Mouse (Mus musculus): ENCODE results near the gene Marc2. TPM values are rescaled to one million over a fixed set of nuclear protein-coding genes. Genes with fewer than 3 reads are reported as not detected.

Marc2 gene
- total RNA-seq, 2 experiments from 2014 or later = 84.0 to 86.4 TPM

DNA sequence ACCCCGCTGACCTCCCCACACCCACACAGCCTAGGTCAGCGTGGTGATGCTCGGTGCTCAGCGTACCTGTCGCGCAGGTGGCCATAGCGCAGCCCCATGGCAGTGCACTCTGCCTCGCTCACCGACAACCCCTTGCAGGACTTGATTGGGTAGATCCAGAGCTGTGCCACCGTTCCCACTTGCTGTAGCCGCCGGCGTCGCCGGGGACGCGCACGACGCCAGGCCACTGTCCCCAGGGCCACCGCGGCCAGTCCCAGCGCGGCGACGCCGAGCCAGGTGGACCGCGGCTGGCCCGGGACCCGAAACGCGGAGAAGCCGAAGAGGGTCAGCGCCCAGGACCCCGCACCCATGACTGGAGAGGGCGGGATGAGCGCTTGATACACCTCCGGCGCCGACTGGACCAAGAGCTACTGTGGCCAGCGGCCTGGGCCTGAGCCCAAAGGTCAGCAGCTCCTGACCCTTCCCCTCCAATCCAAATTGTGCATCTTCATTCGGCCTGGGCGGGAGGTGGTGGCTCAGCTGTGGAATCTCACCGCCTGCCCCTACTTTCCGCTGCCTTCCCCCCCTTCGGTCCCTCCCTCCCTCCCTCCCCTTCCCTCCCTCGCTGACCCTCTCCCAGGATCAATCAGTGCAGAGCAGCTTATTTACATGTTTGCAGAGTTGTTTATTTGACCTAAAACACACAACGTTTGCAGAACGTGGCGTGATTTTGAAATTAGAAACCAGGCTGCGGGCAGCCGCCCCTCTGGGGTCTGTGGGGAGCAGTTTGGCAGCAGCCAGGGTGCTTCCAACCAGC, 35.3 kb downstream of the Marc2 start, which contains the start of gene Marc1:
Gene Marc1, minus strand, starts transcription at position 534 of the 796 bp plus-strand sequence.
- intact Hi-C loops (cut with DNase I) = no loop called here
- DNase-seq = no peak

DNA sequence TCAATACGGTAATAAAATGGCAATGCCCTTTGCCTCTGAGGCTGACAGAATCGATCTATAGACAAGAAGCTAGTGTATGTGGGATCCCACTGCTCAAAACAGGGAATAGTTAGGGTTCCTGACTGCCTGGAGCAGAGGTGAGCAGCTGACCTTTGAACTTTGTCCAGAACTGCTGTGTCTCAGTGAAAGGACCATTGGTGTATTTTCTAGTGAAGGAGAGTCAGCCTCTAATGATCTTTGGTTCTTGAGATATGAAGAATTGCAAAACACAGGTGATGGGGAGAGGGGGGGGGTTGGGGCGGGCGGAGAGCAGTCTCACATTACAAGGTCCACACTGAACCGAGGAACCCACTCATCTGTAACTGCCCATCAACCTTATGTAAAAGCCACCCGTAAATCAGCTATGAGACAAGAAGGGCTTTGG, 36.7 kb downstream of the Marc2 start:
- intact Hi-C loops (cut with DNase I) = no loop called here
- no peak for DNase-seq

DNA sequence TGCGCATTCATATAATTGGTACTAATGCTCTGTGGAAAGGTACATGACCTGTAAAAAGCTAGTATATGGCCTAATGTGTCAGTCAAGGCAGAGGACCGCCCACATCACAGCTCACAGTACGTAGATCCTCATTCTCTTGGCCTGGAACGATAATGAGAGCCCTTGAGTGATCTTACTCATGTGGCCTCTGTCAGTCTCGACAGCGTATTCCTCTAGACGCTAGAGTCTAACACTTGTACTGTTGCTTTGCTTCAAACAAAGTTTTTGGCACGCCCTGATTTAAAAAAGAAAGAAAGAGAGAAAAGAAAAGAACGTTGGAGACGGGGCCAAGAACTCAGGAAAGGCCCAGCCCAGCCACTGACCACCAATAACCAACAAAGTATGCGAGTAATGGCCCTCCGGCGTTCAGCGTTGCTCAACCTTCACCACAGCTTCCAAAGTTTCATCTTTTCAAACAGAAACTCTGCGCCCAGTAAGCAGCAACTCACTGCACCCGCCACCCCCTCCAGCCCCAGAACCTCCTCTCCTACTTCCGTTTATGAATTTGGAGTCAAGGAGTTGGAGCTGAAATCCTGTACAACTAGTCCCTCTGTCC, 37.7 kb downstream of the Marc2 start:
- DNase-seq = no peak
- intact Hi-C loops (cut with DNase I) = no loop called here

GRCm38 (mm10) chr1:184807627-184808417, 38.4 kb downstream of the Marc2 start:
- intact Hi-C loops (cut with DNase I) = no loop called here
- no peak for DNase-seq

- intact Hi-C loops (cut with DNase I) = no loop called here
- DNase-seq = no peak
Observed at GRCm38 (mm10) chr1:184807123-184807522, 39.1 kb downstream of the Marc2 start.

DNA sequence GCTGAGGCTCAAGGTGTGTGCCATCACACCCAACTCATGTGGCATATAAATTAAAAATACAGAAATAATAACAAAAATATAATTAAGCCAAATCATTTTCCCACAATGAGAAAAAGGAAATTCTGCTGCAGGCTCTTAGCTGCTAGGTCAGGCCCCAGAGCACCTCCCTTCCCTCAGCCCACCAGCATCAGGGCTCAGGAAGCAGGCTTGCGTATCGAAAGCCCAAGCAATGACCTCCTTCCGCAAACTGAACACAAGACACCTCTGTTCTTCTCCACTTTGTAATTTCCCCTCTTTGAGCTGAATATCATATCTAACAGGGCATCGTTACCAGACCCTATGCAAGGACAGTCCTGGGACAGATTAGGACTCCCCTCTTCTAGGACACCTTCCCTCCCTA, 40.5 kb downstream of the Marc2 start:
- intact Hi-C loops (cut with DNase I) = no loop called here
- no peak for DNase-seq

- intact Hi-C loops (cut with DNase I) = no loop called here
- peak; percentile 53 for DNase-seq
Observed at GRCm38 (mm10) chr1:184793163-184793876, 52.9 kb downstream of the Marc2 start.

DNA sequence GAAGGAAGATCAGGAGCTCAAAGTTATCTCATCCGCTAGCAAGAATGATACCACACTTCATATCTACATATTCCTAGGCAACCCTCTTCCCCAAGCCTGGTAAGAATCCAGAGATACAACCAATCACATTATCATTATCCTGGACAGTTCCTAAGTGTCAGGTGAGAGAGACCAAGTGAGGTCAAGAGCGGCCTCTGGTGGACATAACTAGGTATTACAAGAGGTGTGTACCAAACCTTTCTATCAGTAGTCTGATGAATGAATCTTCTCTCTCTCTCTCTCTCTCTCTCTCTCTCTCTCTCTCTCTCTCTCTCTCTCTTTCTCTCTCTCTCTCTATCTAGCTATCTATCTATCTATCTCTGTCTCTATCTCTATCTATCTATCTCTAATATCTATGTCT, 55.1 kb downstream of the Marc2 start:
- peak; percentile 38 for DNase-seq
- intact Hi-C loops (cut with DNase I) = no loop called here

DNA sequence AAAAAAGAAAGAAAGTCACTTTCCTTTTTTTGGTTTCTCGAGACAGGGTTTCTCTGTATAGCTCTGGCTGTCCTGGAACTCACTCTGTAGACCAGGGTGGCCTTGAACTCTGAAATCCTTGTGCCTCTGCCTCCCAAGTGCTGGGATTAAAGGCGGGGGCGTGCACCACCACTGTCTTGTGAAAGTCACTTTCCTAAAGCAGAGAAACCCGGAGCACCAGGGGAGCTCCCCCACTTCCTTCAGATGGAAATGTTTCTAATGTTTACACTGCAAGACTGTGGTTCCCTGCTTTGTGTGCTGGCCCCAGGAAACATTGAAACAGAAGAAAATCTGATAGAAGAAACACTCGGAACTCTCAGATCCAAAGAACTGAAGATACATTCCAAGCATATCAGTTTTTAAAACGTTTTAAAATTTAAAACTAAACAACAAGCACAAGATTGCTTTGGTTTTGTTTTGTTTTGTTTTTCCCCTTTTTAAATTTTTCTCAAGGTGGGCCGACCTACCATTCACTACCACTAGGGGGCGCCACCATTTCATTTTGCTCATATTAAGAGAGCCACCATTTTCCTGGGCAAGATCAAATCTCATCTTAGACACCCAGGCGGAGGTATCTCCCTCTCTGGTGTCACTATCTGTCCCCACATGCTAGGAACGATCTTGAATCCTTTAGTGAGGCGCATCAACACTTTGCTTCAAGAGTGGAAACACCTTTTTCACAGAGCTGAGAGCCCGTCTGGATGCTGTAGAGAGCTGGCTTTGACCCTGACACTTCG, 59.7 kb downstream of the Marc2 start:
- intact Hi-C loops (cut with DNase I) = no loop called here
- no peak for DNase-seq

- intact Hi-C loops (cut with DNase I) = no loop called here
- DNase-seq = no peak
Observed at GRCm38 (mm10) chr1:184783641-184784040, 62.6 kb downstream of the Marc2 start.

DNA sequence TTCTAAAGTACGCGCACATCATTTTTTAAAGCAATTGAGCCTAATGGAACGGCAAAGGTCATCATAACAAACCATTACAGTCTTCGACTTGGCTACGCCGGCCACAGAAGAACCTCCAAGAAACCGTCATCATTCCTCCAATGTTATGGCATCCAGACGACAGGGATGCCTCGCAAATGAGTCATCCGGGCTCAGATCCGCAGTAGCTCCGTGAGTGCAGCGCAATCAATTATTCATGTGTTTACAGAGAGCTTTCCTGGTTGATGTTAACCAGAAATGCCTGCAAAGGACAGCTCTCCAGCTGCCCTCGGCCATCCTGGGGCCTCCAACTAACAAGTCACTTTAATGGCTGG, 64.1 kb downstream of the Marc2 start:
- intact Hi-C loops (cut with DNase I) = no loop called here
- no peak for DNase-seq

DNA sequence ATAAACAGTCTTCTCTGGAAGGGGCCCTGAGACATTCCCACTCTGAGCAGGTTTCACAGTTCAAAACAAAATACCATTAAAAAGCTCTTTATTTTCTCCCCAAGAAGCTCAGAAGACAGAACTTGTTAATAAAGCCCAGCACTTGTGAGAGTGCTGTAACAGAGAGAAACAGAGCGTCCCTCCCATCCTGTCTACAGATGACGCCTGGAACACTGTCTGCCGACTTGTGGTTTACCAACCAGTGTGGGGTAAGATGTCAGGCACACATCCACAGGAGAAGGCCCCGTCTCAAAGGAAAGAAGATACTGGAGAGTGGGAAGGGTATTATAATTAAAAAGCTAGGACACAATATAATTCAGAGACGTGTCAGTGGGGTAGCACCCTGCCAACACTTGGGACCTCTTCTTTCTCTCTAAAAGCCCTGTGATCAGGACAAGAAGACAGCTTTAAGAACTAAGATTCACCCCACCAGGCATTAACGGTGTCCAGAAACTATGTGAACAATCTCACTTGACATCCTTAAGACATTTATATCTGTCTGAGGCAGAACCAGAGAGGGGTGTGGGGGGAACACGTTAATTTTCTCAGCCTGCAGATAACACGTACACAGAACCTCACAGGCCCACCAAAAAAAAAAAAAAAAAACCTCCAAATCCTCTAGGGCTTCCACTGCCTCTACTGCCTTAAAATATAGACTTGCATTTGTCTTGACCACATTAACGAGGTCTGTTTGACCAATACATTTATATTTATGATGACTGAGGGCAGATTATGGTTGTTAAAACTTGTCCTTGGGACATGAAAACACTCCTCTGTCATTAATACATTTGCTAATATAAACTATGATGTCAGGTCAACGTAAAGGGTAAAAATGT, 64.7 kb downstream of the Marc2 start:
- no peak for DNase-seq
- intact Hi-C loops (cut with DNase I) = no loop called here

DNA sequence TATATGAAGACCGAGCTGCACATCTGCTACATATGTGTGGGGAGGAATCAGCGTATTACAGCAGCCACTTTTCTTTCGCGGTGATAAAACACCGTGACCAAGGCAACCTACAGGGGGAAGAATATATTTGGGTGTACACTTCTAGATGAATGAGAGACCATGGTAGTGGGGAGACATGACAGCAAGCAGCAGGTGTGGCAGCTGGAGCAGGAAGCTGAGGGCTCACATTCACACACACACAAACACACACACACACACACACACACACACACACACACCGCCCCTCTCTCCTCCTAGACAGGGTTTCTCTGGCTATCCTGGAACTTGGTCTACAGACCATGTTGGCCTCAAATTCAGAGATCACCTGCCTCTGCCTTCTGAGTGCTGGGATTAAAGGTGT, 68.1 kb downstream of the Marc2 start:
- intact Hi-C loops (cut with DNase I) = no loop called here
- no peak for DNase-seq

- no peak for DNase-seq
- intact Hi-C loops (cut with DNase I) = no loop called here
Observed at GRCm38 (mm10) chr1:184777061-184777795, 69.0 kb downstream of the Marc2 start.

GRCm38 (mm10) chr1:184775289-184775688, 71.0 kb downstream of the Marc2 start:
- intact Hi-C loops (cut with DNase I) = no loop called here
- DNase-seq = no peak

- intact Hi-C loops (cut with DNase I) = no loop called here
- no peak for DNase-seq
Observed at GRCm38 (mm10) chr1:184771891-184772249, 74.4 kb downstream of the Marc2 start.

- intact Hi-C loops (cut with DNase I) = no loop called here
- peak; percentile 78 for DNase-seq
Observed at GRCm38 (mm10) chr1:184771202-184771890, 74.9 kb downstream of the Marc2 start.

DNA sequence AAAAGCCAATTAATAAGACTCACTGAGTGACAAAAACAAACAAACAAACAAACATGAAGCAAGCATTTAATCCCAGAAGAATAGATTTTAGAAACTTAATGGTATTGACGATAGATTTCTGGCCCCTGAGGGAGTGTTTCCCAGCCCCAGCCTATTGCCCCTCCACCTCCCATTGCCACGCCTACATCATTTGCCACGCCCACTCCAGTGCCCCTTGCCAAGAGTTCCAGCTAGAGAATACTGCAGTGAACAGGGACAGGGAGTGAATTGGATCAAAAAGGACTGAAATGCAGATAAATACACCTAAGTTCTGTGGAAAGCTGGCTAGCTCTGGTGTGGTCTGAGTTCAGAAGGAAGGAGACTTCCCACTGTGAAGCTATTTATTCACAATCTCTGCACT, 82.4 kb downstream of the Marc2 start:
- no peak for DNase-seq
- intact Hi-C loops (cut with DNase I) = no loop called here
